Mouse (Mus musculus): Measurements from ENCODE around the gene Afap1l2.
A peak's percentile ranks its signal among the peaks of the same experiment; 100 is the strongest.

Afap1l2 gene

GRCm38 (mm10) chr19:56935111-56935510 lies 72.9 kb downstream of the Afap1l2 start:
- DNase-seq, result no peak

GRCm38 (mm10) chr19:56933800-56934199 lies 74.2 kb downstream of the Afap1l2 start:
- no peak for DNase-seq

GRCm38 (mm10) chr19:56930029-56930428 lies 78.0 kb downstream of the Afap1l2 start:
- no peak for DNase-seq

- no peak for DNase-seq
Observed at GRCm38 (mm10) chr19:56929392-56929791, 78.6 kb downstream of the Afap1l2 start.

- DNase-seq, result no peak
Observed at GRCm38 (mm10) chr19:56921744-56922143, 86.3 kb downstream of the Afap1l2 start.

- no peak for DNase-seq
Observed at GRCm38 (mm10) chr19:56920232-56920631, 87.8 kb downstream of the Afap1l2 start.

GRCm38 (mm10) chr19:56919628-56920027 lies 88.4 kb downstream of the Afap1l2 start:
- DNase-seq, result peak; percentile 94

GRCm38 (mm10) chr19:56915084-56915483 lies 92.9 kb downstream of the Afap1l2 start:
- DNase-seq, result no peak

GRCm38 (mm10) chr19:56914658-56915057 lies 93.4 kb downstream of the Afap1l2 start:
- DNase-seq, result no peak

GRCm38 (mm10) chr19:56913761-56914160 lies 94.3 kb downstream of the Afap1l2 start:
- no peak for DNase-seq

- DNase-seq, result no peak
Observed at GRCm38 (mm10) chr19:56910561-56910960, 97.5 kb downstream of the Afap1l2 start.

GRCm38 (mm10) chr19:56908472-56909270 lies 99.4 kb downstream of the Afap1l2 start:
- DNase-seq, result no peak

- no peak for DNase-seq
Observed at GRCm38 (mm10) chr19:56907850-56908249, 100.2 kb downstream of the Afap1l2 start.

- no peak for DNase-seq
Observed at GRCm38 (mm10) chr19:56905395-56905794, 102.6 kb downstream of the Afap1l2 start.

- DNase-seq, result no peak
Observed at GRCm38 (mm10) chr19:56904095-56904494, 103.9 kb downstream of the Afap1l2 start.

- no peak for DNase-seq
Observed at GRCm38 (mm10) chr19:56897654-56898053, 110.4 kb downstream of the Afap1l2 start.

- DNase-seq, result no peak
Observed at GRCm38 (mm10) chr19:56893326-56893725, 114.7 kb downstream of the Afap1l2 start.

- peak; percentile 43 for DNase-seq
Observed at GRCm38 (mm10) chr19:56892586-56892985, 115.4 kb downstream of the Afap1l2 start.

GRCm38 (mm10) chr19:56891438-56891837 lies 116.6 kb downstream of the Afap1l2 start:
- no peak for DNase-seq

GRCm38 (mm10) chr19:56888654-56889053 lies 119.4 kb downstream of the Afap1l2 start:
- DNase-seq, result no peak

GRCm38 (mm10) chr19:56887879-56888278 lies 120.1 kb downstream of the Afap1l2 start:
- no peak for DNase-seq

- no peak for DNase-seq
Observed at GRCm38 (mm10) chr19:56877364-56877763, 130.7 kb downstream of the Afap1l2 start.

- no peak for DNase-seq
Observed at GRCm38 (mm10) chr19:56874601-56875315, 133.3 kb downstream of the Afap1l2 start.

All from cerebellum, adult 9-10 months (tissue).